Mouse (Mus musculus) spleen, embryonic (tissue): ENCODE results near the gene Sat1.

Experiments
- CTCF ChIA-PET: fragments of 350-600 bp; sonication (Branson Sonifier 250); formaldehyde crosslinking; loops from one replicate; lab custom pipeline; 2022; lab: Charles Lee

Sat1 gene

DNA sequence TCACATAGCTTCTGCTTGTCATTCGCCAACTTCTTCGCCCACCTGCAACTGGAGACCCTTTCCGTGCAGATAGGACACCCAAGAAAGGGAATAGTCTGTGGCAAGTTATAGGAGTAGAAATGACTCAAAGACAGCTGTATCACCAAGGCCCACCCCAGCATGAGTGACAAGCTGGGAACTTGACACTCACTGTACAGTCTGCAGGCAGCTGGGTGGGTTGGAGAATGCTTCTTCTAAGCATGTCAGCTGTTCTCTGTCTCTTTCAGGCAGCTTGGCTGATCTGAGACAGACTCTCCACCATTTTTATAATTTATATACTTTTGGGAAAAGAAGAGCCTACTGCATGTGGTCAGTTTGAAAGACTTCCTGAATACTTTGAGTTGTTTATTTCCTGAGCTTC lies 48.6 kb downstream of the Sat1 start:
- CTCF ChIA-PET: no interaction called here

DNA sequence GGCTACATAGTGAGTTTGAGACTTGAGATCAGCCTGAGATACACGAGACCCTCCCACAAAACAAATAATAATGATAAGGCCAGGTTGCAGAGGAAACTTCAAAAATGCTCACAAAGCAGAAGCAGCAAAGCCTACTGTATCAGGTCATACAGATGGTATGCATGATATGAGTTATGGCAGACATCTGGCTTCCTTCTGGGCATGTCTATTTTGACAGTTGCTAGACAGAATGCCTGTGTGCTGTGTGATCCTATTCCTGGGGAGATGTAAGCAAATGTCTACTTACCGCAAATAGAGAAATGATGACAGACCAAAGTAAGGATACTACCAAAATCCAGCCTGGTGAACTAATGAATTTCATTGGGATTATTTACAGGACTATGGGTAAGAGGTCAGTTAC lies 49.9 kb downstream of the Sat1 start:
- CTCF ChIA-PET: no interaction called here

DNA sequence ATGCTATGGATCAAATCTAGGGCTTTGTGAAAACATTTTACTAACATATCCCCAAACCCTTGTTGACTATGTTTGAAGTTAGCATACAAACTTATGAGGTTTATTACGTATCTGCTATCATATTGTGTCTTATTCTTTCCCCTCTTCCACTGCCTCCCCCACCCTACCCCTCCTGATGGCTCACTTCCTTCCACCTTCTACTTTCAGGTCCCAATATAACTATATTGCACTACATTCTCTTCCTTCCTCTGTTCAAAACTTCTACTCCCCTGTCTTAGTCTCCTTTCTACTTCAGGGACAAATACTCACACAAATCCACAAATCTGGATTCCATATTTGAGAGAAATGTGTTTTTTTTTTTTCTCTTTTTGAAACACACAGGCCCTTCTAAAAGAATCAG lies 52.7 kb downstream of the Sat1 start:
- CTCF ChIA-PET: no interaction called here
